Comparison of ENCODE assay signal across 8 mouse cellular contexts in the genomic region with DNA sequence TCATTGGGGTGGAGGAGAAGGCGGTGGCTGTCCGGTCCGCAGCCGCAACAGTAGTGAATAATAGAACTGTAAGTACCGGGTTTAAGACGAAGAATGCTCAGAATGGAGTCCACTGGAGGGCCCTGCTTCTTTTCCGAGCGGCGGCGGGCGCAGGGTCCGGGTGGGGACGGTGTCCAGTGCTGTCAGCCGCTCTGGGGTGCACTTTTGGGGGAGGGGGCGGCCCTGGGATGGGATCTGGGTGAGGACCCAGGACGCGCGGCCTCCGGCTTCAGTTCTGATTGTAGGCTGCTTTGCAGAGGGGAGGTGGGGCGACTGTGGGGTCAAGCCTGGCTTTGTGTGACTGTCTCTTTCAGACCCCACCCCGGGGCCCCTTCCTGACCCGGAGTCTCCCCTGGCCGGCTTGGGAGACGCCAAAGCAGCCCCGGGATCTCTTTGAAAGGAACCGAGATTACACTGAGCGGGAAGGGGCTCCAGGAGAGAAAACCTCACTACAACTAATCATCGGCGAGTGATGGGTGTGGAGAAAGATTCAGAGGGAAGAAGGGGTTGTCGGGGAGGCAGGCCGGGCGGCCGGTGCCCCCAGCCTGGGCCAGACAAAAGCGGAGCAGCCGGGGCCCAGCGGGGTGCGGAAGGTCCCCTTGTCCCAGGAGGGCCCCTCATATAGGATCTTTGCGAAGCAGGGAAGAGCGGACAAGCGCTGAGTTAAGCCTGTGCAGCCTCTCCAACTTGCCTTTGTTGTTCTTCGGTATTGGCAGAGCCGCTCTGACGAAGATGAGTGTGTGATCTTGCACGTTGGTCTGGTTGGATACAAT. TPM values are rescaled to one million over a fixed set of nuclear protein-coding genes. Genes with fewer than 3 reads are reported as not detected.
DNase-seq lines count a peak whose midpoint lies in the region; ATAC-seq and TF ChIP-seq lines count a peak whose summit lies in the region.

No protein-coding gene starts in this region.

- ATAC-seq in heart, embryonic 11.5 days (replicated peaks; ENCODE audit: insufficient number of reproducible peaks, low FRiP score, low TSS enrichment): peak; percentile 65
- peak; percentile 73 for ATAC-seq in limb, embryonic 12.5 days (ENCODE audit: insufficient number of reproducible peaks, insufficient read depth, low FRiP score, low TSS enrichment, low read depth)
- ATAC-seq in monocyte, adult 5-6 weeks (replicated peaks; ENCODE audit: insufficient number of reproducible peaks, low FRiP score, low TSS enrichment, poor library complexity, severe bottlenecking): 0 out of 2 replicates have a peak, but pooled peaks have one; percentile 3

- H3K4me2 ChIP-seq in heart, embryonic 11.5 days: peak overlapping the region; percentile 81
- H3K4me2 ChIP-seq in limb, embryonic 12.5 days: peak overlapping the region; percentile 72

- no peak for TF ChIP-seq CTCF in embryonic fibroblast, embryonic 13.5 days (IDR thresholded peaks at IDR 0.05; ENCODE audit: borderline replicate concordance, insufficient read depth, low read length)

- no peaks in the 10 kb centered on the region for H3K9me3 ChIP-seq in heart, embryonic 11.5 days (replicated peaks; ENCODE audit: control insufficient read depth, low read length)
- no peaks in the 10 kb centered on the region for H3K9me3 ChIP-seq in limb, embryonic 12.5 days

- DNase-seq in heart, adult 18-20 months: no peak
- peak; percentile 35 for DNase-seq in adrenal gland, postnatal 14 days
- DNase-seq in induced T-regulatory cell, adult 2 months (ENCODE audit: low read depth): peak; percentile 64
- peak; percentile 40 for DNase-seq in telencephalon, adult 2 months (ENCODE audit: low read depth, low spot score)

- peak overlapping the region; percentile 91 for H3K27ac ChIP-seq in heart, embryonic 11.5 days (ENCODE audit: low read depth, low read length)
- H3K27ac ChIP-seq in embryonic fibroblast, embryonic 13.5 days (ENCODE audit: insufficient read depth, low read length): peak overlapping the region; percentile 74
- H3K27ac ChIP-seq in limb, embryonic 12.5 days: peak overlapping the region; percentile 93

- H3K9ac ChIP-seq in heart, embryonic 11.5 days (ENCODE audit: low read depth, low read length): peak overlapping the region; percentile 82
- H3K9ac ChIP-seq in limb, embryonic 12.5 days (replicated peaks): peak overlapping the region; percentile 90

- H3K27me3 ChIP-seq in heart, embryonic 11.5 days (ENCODE audit: control insufficient read depth, insufficient read depth, low read length): no peaks in the 10 kb centered on the region
- no peaks in the 10 kb centered on the region for H3K27me3 ChIP-seq in limb, embryonic 12.5 days

- no peaks in the 10 kb centered on the region for H3K36me3 ChIP-seq in heart, embryonic 11.5 days (ENCODE audit: control insufficient read depth, insufficient read depth, low read length)
- H3K36me3 ChIP-seq in limb, embryonic 12.5 days: peaks cover 18% of the 10 kb centered on the region

- H3K4me1 ChIP-seq in heart, embryonic 11.5 days (ENCODE audit: control insufficient read depth, insufficient read depth, low read length): peaks cover 7% of the 10 kb centered on the region
- no peaks in the 10 kb centered on the region for H3K4me1 ChIP-seq in embryonic fibroblast, embryonic 13.5 days (ENCODE audit: control insufficient read depth, insufficient read depth, low read length)
- H3K4me1 ChIP-seq in limb, embryonic 12.5 days (replicated peaks): peaks cover 16% of the 10 kb centered on the region

- H3K4me3 ChIP-seq in heart, embryonic 11.5 days (ENCODE audit: low read depth, low read length): peak overlapping the region; percentile 97
- peak overlapping the region; percentile 61 for H3K4me3 ChIP-seq in embryonic fibroblast, embryonic 13.5 days (ENCODE audit: insufficient read depth, low read length)
- peak overlapping the region; percentile 90 for H3K4me3 ChIP-seq in limb, embryonic 12.5 days (replicated peaks)

- TF ChIP-seq POLR2A in embryonic fibroblast, embryonic 13.5 days (IDR thresholded peaks at IDR 0.05; ENCODE audit: low read depth, low read length): peak; percentile 71

- WGBS in heart, embryonic 11.5 days (ENCODE audit: insufficient replicate concordance): under 1% methylated on average over 44 of the region's 44 CpGs
- under 1% methylated on average over 44 of the region's 44 CpGs for WGBS in limb, embryonic 12.5 days

RNA-seq across cellular contexts. Expression of a gene that starts 0.8 kb away (rescaled TPM):
- 87.3 and 90.0 TPM in 2 replicates for polyA plus RNA-seq in heart, embryonic 11.5 days (2014; fragmentation: Nextera tagmentation; extraction: Ambion mirVana)
- total RNA-seq in heart, adult 18-20 months (2021): 100 to 1,000 TPM; 398 to 415 TPM
- 46.3 and 50.9 TPM in 2 replicates for total RNA-seq in adrenal gland, postnatal 14 days (2021)
- 80.3 and 86.3 TPM in 2 replicates for polyA plus RNA-seq in embryonic fibroblast, embryonic 13.5 days (2011; ENCODE audit: insufficient read length, low read depth, missing spikeins)
- polyA plus RNA-seq in limb, embryonic 12.5 days (2016; fragmentation: Nextera tagmentation; extraction: Ambion mirVana): 77.7 and 78.5 TPM in 2 replicates
- 27.5 to 66.1 TPM (median 30.9 TPM) in 3 replicates for total RNA-seq in monocyte, adult 5-6 weeks (2017)

Comparison
In these comparisons a context has a peak if more than half of its experiments do, and no peak if none do; other contexts are left out.
1. ATAC-seq: peak in every context shown above with its lines; median percentile 73 in limb, embryonic 12.5 days; 65 in heart, embryonic 11.5 days; 3 in monocyte, adult 5-6 weeks.
2. DNase-seq: peak in adrenal gland, postnatal 14 days (single experiment), induced T-regulatory cell, adult 2 months (single experiment) and telencephalon, adult 2 months (single experiment); none in heart, adult 18-20 months (0 of 2).
3. Peak in every context shown above with its lines, with median percentiles within 50 percentile points of each other: H3K27ac ChIP-seq and H3K4me3 ChIP-seq.